Mouse (Mus musculus) lung, adult 2 months (tissue): ENCODE results near the gene Cpm. TPM values are rescaled to one million over a fixed set of nuclear protein-coding genes. Genes with fewer than 3 reads are reported as not detected.

Source experiments
- DNase-seq: peaks from one replicate; pipeline ENCODE4 v3.0.0; 2022
- H3K4me1 ChIP-seq: fragments of 200-500 bp; 2 replicates; pipeline ENCODE4 v1.6.1; 2011; ENCODE audit warnings: low read length; ENCODE audit not compliant: control insufficient read depth, insufficient read depth
- H3K4me3 ChIP-seq: fragments of 200-500 bp; replicated peaks from 2 replicates; pipeline ENCODE3; 2011; ENCODE audit warnings: low read depth, mild to moderate bottlenecking, control low read depth, low read length; ENCODE audit errors: extremely low read depth
- CTCF ChIP-seq: fragments of 200-500 bp; IDR thresholded peaks from 2 replicates; pipeline ENCODE4 v1.5.1; 2011; ENCODE audit warnings: mild to moderate bottlenecking, low read length, control low read depth; ENCODE audit not compliant: insufficient read depth
- POLR2A ChIP-seq: fragments of 200-500 bp; IDR thresholded peaks from 2 replicates; pipeline ENCODE4 v1.6.1; 2011; ENCODE audit warnings: low read depth, mild to moderate bottlenecking, control low read depth, low read length, borderline replicate concordance; ENCODE audit errors: extremely low read depth
- WGBS: fragments of 180-500 bp; shearing (Covaris S2); methylation state at CpG from one replicate; pipeline ENCODE4 v1.1.7; 2018; 5-methylcytosine and 5-hydroxymethylcytosine counted together
- polyA plus RNA-seq: library from polyadenylated mRNA; depleted of rRNA; stranded (reverse); fragments of >200 nt; gene quantifications from 2 replicates; pipeline ENCODE4 v1.2.3, GENCODE M21; 2012

The Cpm gene
- polyA plus RNA-seq, 1 experiment, result 117 TPM

DNA sequence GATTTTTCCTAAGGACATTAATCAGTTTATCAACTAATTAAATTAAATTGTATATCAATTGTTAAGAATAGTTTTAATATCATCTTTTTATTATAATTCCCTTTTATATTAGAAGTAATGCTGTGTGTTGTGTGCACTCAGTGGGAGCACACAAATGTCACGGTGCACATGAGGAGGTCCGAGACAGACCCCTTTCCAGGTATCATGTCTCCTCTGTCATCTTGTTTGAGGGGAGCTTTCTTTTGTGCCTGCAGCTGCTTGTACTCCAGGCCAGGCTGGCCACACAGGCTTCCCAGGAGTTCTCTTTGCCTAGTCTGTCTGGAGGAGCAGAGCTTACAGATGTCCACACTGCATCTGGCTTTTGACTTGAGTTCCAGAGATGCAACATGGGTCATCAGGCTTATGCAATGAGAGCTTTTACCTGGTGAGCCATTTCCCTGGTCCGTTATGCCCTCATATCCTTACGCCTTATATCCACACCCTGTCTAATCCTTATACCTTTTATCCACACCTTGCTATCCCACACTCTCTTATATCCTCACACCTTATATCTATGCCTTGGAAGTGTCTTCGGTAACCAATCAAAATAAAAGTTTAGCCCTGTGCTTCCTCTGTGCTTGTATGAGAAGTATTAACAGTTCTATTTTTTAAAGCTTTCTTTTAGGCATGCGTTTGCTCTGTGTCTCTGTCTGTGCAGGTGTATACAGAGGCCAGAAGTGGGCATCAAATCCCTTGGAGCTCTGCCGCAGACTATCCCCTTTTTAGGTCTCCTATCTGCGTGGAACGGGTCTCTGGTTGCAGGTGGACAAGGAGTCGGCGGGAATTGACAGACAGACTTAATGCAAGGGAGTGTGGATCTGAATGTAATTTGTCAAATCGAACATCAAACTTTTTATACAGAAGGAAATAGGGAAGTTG is 7.4 kb upstream of the Cpm start:
- no peak for DNase-seq
- H3K4me3 ChIP-seq, result no peak overlapping the region
- TF ChIP-seq CTCF, result no peak
- TF ChIP-seq POLR2A, result no peak
- 93% methylated on average over 12 of the region's 12 CpGs for WGBS
- H3K4me1 ChIP-seq, result no peaks in the 10 kb centered on the region

GRCm38 (mm10) chr10:117623358-117623757 is 5.9 kb upstream of the Cpm start:
- Histone ChIP-seq H3K4me1 (peaks cover 3% of the 10 kb centered on the region), H3K4me3 (no peak overlapping the region)
- DNase-seq, result no peak
- no peak for TF ChIP-seq CTCF
- no peak for TF ChIP-seq POLR2A

- Histone ChIP-seq H3K4me1 (peaks cover 3% of the 10 kb centered on the region), H3K4me3 (no peak overlapping the region)
- WGBS, result 55% methylated on average over 3 of the region's 3 CpGs
- no peak for DNase-seq
- TF ChIP-seq CTCF (no peak), POLR2A (no peak)
Measured at GRCm38 (mm10) chr10:117624222-117624621, 5.1 kb upstream of the Cpm start.

DNA sequence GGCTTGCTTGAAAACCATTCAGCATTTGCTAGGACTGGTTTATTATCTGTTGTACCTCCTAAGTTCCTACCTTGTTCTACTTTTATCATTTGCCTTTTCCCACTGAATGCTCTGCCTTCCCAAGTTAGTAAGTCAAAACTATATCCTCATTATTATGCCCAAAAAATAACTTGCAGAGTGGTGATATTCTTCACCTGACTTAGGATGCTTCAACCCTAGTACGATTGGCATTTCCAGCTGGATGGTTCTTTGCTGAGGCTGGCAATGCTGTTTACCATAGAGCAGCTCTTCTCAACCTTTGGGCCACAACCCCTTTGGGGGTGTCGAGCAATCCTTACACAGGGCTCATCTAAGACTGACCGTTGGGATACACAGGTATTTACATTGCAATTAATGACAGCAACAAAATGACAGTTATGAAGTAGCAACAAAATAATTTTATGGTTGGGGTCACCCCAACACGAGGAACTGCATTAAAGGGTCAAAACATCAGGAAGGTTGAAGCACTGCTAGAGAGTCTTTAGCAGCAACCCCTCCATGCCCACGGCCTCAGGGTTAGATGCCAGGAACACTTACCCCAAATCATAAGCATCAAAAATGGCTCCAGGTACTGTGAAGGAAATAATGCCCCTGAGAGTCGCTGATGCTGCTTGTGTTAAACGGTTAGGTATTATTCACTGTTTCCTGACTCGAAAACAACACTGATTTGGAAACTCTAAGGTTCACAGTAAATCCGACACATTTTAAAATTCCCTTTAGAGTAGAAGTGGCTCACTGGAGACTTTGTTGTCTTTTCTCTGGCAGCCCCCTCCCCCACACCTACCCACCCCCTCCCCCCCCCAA is 4.4 kb upstream of the Cpm start:
- Histone ChIP-seq H3K4me1 (peaks cover 3% of the 10 kb centered on the region), H3K4me3 (no peak overlapping the region)
- 73% methylated on average over 9 of the region's 9 CpGs for WGBS
- TF ChIP-seq POLR2A (no peak), CTCF (no peak)
- no peak for DNase-seq

DNA sequence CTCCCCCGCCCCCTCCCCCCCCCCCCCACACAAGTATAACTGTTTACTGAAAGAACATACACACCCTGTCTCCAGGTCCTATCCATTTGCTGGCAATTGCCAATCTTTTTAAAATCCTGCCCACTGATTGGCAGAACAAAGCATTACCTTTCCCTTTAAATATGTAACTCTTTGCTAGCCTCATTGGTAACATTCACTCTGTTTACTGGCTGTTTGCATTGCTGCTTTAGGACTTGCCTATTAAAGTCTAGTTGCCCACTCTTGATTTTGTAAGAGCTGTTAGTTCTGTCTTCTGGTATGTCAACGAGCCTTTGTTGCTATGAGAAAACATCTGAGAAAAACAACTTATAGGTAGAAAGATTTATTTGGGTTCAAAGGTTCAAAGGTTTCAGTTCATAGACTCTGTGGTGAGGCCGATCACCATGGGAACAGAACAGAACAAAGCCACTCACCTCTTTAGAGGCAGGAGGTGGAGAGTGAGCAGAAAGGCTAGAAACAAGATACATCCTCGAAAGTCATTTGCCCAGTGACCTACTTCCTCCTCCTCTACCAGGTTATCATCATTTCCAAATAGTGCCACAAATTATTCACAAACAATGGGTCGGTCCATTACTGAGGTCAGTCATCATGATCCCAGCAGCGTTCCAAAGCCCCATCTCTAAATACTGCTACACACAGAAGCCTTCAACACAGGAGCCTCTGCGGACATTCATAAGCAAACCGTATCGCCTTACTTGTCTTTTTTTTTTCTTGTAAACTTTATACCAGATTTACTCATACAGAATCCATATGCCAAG is 3.6 kb upstream of the Cpm start:
- TF ChIP-seq CTCF, result no peak
- no peak for TF ChIP-seq POLR2A

GRCm38 (mm10) chr10:117626297-117626613 is 3.0 kb upstream of the Cpm start:
- no peak for DNase-seq
- WGBS, result 91% methylated on average over 3 of the region's 3 CpGs
- TF ChIP-seq CTCF (no peak), POLR2A (no peak)
- Histone ChIP-seq H3K4me1 (peaks cover 3% of the 10 kb centered on the region), H3K4me3 (no peak overlapping the region)

More for the DNA sequence above, 3.6 kb upstream of the Cpm start:
- 58% methylated on average over 9 of the region's 9 CpGs for WGBS
- DNase-seq, result no peak
- Histone ChIP-seq H3K4me3 (no peak overlapping the region), H3K4me1 (peaks cover 3% of the 10 kb centered on the region)

DNA sequence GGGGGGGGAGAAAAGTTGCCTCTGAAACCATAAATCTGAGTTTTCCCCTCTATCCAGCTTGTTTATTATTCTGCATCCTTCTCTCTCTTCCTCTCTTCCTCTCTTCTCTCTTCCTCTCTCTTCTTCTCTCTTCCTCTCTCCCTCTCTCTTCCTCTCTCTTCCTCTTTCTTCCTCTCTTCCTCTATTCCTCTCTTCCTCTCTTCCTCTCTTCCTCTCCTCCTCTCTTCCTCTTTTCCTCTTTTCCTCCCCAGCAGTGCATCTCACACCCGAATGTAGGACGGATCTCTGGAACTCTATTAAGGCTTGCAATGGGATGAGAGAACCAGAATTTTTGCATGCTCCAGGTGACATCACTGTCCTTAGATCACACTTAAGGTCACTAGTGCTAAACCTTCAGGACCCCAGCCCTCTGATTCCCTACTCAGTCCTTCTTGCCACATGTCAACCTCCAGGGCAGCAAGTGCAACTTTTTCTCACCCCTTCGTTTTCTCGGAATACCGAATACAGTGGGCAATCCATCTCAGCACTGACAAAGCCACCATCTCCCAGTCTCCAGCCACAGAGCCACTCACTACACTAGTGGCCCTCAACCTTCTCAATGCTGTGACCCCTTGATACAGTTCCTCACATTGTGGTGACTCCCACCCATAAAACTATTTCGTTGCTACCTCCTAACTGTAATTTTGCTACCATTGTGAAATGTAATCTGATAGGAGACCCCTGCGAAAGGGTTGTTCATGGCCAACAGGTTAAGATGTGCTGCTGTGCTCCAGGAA is 2.3 kb upstream of the Cpm start:
- DNase-seq, result no peak
- Histone ChIP-seq H3K4me1 (peaks cover 3% of the 10 kb centered on the region), H3K4me3 (no peak overlapping the region)
- WGBS, result 58% methylated on average over 7 of the region's 7 CpGs
- TF ChIP-seq POLR2A, result no peak
- TF ChIP-seq CTCF, result no peak

DNA sequence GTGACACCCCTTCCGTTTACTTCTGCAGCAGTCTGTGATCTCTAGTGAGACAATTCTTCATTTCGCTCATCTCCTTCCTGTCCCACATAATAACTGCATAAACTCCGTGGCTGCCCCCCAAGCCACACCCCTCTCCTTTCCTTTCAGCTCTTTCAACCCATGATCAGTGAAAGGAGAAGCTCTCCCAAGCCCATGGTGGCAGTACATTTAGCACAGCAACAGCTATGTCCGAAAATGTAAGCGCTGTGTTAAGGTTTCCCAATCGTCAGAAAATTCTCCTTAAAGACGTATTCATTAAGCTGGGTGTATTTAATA is 1.7 kb upstream of the Cpm start:
- no peak for DNase-seq
- Histone ChIP-seq H3K4me3 (no peak overlapping the region), H3K4me1 (peaks cover 3% of the 10 kb centered on the region)
- WGBS, result 40% methylated on average over 7 of the region's 7 CpGs
- TF ChIP-seq POLR2A (no peak), CTCF (no peak)

- Histone ChIP-seq H3K4me3 (no peak overlapping the region), H3K4me1 (peaks cover 3% of the 10 kb centered on the region)
- WGBS, result 42% methylated on average over 6 of the region's 6 CpGs
- no peak for DNase-seq
- TF ChIP-seq POLR2A (no peak), CTCF (no peak)
Measured at GRCm38 (mm10) chr10:117627949-117628348, 1.4 kb upstream of the Cpm start.
